Mouse (Mus musculus): Measurements from ENCODE around the gene Mavs.

Gene Mavs

DNA sequence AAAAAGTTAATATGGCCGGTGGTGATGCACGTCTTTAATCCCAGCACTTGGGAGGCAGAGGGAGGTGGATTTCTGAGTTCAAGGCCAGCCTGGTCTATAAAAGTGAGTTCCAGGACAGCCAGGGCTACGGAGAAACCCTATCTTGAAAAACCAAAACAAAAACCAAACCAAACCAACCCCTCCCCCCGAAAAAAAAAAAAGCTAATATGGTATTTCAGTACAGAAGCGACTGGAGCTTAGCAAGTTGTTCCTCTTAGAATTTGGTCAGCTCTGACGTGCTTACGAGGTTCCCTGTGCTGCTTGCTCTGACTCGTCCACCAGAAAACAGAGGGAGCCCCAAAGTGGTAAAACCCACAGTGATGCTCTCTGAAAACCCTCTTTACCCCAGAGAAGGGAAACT, 24.8 kb downstream of the Mavs start:
- in situ Hi-C loops (cut with MboI; ENCODE audit: unreplicated experiment in 2 of 2), result loop anchor here (10.0 to 25.0 kb wide), 3 partner anchors 204 to 971 kb away; partner anchors contain the start of genes Ebf4 (in 1 of the 2) and Idh3b (in 1 of the 2)

- in situ Hi-C loops (cut with MboI; ENCODE audit: unreplicated experiment in 2 of 2), result loop anchor here in 1 of 2 experiments (10.0 to 25.0 kb wide), 3 partner anchors 154 to 973 kb away; partner anchors contain the start of genes Ebf4 and Idh3b
Measured at GRCm38 (mm10) chr2:131260544-131261307, 26.9 kb downstream of the Mavs start.

- in situ Hi-C loops (cut with MboI; ENCODE audit: unreplicated experiment in 2 of 2), result loop anchor here in 1 of 2 experiments (10.0 to 25.0 kb wide), 3 partner anchors 153 to 974 kb away; partner anchors contain the start of genes Ebf4 and Idh3b
Measured at GRCm38 (mm10) chr2:131261481-131262212, 27.8 kb downstream of the Mavs start.

- in situ Hi-C loops (cut with MboI; ENCODE audit: unreplicated experiment in 2 of 2), result loop anchor here in 1 of 2 experiments (10.0 to 25.0 kb wide), 3 partner anchors 153 to 975 kb away; partner anchors contain the start of genes Ebf4 and Idh3b
Measured at GRCm38 (mm10) chr2:131262213-131262672, 28.4 kb downstream of the Mavs start, which contains the start of gene Pank2. Pank2 (plus strand) TSS chr2:131262495.

GRCm38 (mm10) chr2:131262680-131263670, 29.1 kb downstream of the Mavs start:
- in situ Hi-C loops (cut with MboI; ENCODE audit: unreplicated experiment in 2 of 2), result loop anchor here in 1 of 2 experiments (10.0 to 25.0 kb wide), 3 partner anchors 152 to 976 kb away; partner anchors contain the start of genes Ebf4 and Idh3b

DNA sequence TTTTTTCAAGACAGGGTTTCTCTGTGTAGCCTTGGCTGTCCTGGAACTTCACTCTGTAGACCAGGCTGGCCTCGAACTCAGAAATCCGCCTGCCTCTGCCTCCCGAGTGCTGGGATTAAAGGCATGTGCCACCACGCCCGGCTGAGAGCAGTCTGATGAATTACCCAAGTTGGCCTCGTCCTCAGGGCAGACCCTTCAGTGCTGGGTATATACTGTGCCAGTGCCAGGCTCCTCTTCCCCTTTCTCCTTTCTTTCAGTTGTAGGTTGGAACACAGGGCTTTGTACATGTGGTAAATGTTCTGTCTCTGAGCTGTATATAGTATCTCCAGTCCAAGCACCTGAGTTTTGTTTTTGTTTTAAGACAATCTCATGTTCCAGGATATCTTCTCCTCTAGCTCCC, 30.2 kb downstream of the Mavs start:
- in situ Hi-C loops (cut with MboI; ENCODE audit: unreplicated experiment in 2 of 2), result loop anchor here in 1 of 2 experiments (10.0 to 25.0 kb wide), 3 partner anchors 151 to 977 kb away; partner anchors contain the start of genes Ebf4 and Idh3b

DNA sequence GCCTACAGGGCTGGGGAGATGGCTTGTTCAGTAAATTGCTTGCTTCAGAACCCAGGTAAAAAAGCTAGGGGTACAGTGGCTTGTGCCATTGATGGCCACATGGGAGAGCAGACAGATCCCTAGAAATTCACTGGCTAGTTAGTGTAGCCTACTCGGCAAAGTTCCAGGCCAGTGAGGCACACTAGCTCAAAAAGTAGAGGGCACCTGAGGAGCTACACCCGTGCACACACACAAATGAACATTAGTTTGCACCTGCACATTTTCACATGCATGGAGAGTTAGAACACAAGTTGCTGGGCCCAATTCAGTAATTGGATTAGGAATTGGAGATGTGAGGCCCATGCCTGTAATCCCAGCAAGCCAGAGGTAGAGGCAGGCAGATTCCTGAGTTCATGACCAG, 31.2 kb downstream of the Mavs start:
- in situ Hi-C loops (cut with MboI; ENCODE audit: unreplicated experiment in 2 of 2), result loop anchor here (5.0 to 25.0 kb wide), 4 partner anchors 87 to 978 kb away; partner anchors contain the start of genes Ebf4 (in 1 of the 2), Idh3b (in 1 of the 2) and Rnf24 (in 1 of the 2)

DNA sequence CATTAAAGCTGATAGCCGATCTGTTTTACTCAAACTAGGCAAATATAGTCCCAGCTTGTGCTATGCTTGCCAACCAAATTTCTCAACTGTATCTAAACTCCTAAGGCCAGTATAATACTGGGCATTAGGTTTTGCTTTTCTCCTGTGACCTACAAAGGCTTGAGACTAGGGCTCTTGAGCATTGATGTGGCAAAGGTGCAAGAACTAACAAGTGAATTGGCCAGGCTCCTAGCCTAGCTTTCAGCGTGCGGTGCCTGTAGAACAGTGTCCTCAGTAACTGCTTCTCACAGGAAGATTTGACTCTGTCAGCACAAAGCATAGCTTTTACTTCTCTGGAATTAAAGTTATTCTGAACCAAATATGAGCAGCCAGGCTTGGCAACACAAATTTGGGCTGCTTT, 41.6 kb downstream of the Mavs start:
- in situ Hi-C loops (cut with MboI; ENCODE audit: unreplicated experiment in 2 of 2), result no loop called here

- in situ Hi-C loops (cut with MboI; ENCODE audit: unreplicated experiment in 2 of 2), result no loop called here
Measured at GRCm38 (mm10) chr2:131276722-131277121, 42.9 kb downstream of the Mavs start.

- in situ Hi-C loops (cut with MboI; ENCODE audit: unreplicated experiment in 2 of 2), result no loop called here
Measured at GRCm38 (mm10) chr2:131281596-131281995, 47.7 kb downstream of the Mavs start.

DNA sequence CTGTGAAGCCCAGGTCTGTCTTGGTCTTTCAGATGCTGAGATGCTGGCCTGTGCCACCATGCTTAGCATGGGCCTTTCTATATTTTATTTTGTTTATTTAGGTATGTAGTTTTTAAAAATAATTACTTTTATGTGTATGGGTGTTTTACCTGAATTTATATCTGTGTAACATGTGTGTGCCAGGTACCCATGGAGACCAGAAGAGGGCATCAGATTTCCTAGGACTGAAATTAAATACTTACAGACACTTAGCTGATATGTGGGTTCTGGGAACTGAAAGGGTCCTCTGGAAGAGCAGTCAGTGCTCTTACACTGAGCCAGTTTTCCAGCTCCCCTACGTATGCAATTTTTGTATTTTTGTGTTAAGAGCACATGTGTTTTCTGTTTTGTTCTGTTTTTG, 52.4 kb downstream of the Mavs start:
- in situ Hi-C loops (cut with MboI; ENCODE audit: unreplicated experiment in 2 of 2), result no loop called here

GRCm38 (mm10) chr2:131290669-131291068, 56.8 kb downstream of the Mavs start:
- in situ Hi-C loops (cut with MboI; ENCODE audit: unreplicated experiment in 2 of 2), result no loop called here

GRCm38 (mm10) chr2:131296746-131297261, 62.9 kb downstream of the Mavs start:
- in situ Hi-C loops (cut with MboI; ENCODE audit: unreplicated experiment in 2 of 2), result no loop called here
